Mouse (Mus musculus) CD4-positive, CD25-positive, alpha-beta regulatory T cell, adult 2 months (primary cell): ENCODE measurements at regions not wholly inside any gene's neighbourhood (a gene's known extent, or its start where the extent isn't known, plus 50 kb on each side); places are given as distances from the start of the nearest gene placed in this dataset.
"Not testable (repeated sequence)": the region's sequence is repeated elsewhere in the genome, so short reads cannot be mapped to it uniquely, and the experiment has no call there.

Experiments
- DNase-seq: peaks from one replicate; pipeline ENCODE4 v3.0.0-alpha.2; 2012; ENCODE audit warnings: low read depth, low spot score

GRCm38 (mm10) chr16:58137728-58138279 lies 270.4 kb upstream of the Dcbld2 start:
- no peak for DNase-seq

GRCm38 (mm10) chr16:58146479-58146878 lies 261.8 kb upstream of the Dcbld2 start:
- no peak for DNase-seq

- no peak for DNase-seq
These were observed 252.7 kb upstream of the Dcbld2 start for GRCm38 (mm10) chr16:58155538-58155937.

DNA sequence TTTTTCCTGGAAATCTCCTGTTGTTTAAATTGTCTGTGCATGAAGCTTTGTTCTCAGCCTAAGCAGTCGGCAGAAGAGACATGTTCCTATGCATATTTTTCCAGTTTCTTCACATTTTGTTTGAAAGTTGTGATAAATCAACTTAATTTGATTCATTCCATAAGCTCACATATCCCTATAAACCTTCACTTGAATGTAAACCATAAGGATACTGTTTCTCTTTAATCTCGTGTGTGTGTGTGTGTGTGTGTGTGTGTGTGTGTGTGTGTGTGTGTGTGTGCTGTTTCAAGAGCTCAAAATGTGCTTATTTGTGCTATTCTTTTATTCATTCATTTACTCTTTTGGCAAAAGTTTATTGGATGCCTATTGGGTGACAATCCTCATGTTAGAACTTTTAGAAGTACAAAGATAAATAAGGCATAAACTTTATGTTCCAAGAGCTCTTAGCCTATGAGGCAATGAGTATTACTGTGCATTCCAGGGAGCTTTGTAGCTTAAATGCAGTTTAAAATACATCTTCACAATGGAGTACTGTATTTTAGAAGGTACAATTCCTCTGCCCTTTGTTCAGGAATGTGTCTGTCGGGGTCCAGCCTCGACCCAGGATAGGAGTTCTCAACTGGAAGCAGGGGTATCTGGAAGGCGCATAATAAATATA lies 229.4 kb upstream of the Dcbld2 start:
- DNase-seq: no peak

GRCm38 (mm10) chr16:58179981-58180380 lies 228.3 kb upstream of the Dcbld2 start:
- not testable (repeated sequence) for DNase-seq

GRCm38 (mm10) chr16:58194619-58195497 lies 213.4 kb upstream of the Dcbld2 start:
- no peak for DNase-seq

- DNase-seq: no peak
These were observed 196.4 kb upstream of the Dcbld2 start for GRCm38 (mm10) chr16:58211872-58212271.

DNA sequence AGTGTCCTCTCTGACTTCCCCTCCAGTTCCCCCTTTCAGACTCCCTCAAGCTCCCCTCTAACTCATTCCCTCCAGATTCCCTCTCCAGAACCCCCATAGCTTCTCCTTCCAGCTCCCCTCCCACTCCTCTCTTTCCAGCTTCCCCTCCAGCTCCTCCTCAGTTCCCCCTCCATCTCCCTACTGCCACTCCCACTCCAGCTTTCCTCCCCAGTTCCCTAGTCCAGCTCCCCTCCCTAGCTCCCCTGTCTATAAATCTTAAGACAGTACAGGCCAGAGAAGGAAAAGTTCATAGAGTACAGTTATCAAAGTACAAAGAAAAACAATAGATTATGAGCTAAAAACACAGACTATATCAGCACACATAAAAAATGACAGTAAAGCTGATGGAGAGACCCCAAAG lies 173.6 kb upstream of the Dcbld2 start:
- DNase-seq: no peak

DNA sequence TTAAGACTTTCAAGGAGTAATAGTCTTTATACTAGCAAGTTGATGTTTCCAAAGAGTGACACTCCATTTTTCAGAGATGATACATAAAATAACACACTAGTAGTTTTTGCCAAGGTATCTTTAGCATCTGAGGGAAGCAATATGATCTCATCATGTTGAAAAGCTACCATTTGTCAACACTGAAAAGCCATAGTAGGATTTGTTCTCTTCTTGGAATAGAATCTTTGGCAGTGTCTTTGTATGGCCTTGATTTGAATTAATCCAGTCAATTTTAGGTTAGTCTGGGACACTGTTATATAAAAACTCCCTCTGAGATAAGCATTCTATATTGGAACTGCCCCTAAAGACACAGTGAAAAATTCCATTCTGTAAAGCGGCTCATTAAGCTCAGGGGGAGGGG lies 171.4 kb upstream of the Dcbld2 start:
- DNase-seq: no peak

- no peak for DNase-seq
These were observed 132.0 kb upstream of the Dcbld2 start for GRCm38 (mm10) chr16:58276281-58276680.

DNA sequence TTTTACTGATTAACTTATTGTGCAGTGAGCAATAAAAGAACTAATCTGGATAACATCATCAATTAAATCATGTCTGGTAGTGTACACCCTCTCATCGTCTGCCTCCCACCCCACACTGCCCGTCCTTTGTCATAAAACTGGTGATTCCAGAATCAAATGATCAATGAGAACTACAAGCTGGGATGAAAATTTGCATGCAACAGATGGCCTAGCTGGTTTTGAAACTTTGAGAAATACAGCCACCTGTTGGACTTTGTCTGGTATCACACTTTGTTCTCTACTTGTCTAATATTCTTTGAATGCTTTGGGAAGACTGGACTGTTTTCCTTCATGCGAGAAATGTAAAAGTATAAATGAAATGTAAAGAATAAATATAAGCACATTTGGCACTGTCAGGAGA lies 126.8 kb upstream of the Dcbld2 start:
- no peak for DNase-seq

DNA sequence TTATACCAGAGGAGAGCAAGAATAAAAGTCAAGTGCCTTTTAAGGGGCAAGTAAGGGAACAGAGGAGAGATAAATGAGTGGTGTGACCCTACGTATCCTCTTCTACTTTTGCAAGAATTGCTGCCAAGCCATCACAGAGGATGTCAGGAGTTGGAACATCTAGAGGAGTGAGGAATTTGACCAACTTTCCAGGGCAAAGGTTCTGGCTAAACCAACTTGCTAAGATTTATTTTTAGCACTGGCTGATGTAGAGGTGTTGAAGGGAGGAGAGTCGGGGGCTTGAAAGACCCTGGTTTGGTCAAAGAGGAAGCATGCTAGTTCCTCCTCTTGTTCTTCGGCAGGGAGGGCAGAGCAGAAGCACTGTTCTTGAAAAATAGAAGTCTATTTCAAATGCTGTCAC lies 113.8 kb upstream of the Dcbld2 start:
- DNase-seq: no peak

DNA sequence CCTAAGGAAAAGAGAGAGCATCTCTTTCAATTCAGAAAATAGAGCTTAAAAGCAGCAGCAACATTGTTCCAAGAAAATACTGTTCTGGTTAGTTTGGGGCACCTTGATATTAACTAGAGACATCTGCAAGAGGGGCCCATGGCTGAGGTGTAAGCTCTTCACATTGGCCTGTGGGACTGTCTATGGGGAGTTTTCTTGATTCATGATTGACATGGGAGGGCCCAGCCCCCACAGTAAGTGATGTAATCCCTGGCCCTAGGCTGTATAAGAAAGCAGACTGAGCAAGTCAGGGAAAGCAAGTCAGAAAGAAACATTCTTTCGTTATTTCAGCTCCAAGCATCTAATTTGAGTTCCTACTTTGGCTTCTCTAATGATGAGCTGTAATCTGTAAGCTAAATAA lies 113.1 kb upstream of the Dcbld2 start:
- DNase-seq: no peak

DNA sequence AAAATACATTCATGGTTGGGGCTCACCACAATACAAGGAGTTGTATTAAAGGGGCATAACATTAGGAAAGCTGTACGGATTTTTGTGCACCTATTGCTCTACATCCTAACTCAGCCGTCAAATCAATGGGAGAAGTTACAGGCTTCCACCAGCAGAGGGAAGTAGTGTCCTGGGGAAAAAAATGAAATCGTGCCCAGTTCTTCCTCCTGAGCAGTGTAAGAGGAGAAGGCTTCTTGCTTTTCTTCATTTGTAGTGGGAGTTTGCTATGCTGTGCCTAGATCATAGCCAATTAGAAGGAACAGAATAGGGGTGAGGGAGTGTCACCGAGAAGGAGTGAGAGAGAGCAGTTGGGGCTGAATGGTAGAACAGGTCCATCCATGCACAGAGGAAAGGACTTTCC lies 108.7 kb upstream of the Dcbld2 start:
- peak; percentile 6 for DNase-seq

- DNase-seq: no peak
These were observed 108.1 kb upstream of the Dcbld2 start for GRCm38 (mm10) chr16:58300098-58300497.

DNA sequence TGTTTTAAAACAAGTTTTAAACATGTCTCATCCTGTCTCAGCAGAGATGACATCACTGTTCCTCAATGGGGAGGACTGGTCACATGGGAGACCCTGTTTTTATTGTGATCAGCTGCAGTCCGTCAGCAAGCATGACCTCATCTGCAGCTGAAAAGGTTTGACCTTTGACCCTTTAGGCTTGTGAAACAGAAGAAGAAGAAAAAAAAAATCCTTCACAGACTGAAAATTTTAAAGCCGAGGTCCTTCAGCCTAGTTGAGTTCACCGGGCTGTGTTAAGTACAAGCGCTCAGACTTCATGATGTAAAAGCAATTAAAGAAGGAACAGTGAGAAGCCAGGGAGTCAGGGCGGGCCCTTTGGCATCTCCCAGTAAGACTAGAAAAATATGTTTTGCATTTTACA lies 104.7 kb upstream of the Dcbld2 start:
- no peak for DNase-seq

DNA sequence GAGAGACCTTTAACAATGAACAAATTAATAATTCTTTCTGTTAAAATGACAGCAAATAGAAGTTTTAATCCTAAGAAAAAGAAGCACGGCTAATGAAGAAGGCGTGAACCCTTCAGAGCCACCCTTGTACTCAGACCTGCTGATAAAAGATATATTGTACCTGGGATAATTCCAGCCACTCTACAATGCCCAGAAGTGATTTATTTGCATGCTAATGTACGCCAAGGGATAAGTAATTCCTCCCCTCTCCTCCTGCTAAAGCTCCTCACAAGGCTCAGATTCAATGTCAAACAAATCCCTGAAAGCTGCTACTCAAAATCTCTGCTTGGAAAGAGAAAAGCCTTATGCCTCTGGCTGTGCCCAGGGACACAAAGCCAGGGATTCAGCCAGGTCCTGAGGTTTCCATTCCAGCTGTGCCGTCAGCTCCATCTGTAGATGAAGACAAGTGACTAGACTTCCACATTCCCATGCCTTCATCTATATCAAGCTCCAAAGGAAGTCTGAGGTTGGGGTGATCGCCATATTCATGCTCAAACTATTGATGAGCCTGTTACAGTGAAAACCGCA lies 91.3 kb upstream of the Dcbld2 start:
- DNase-seq: no peak

GRCm38 (mm10) chr16:58331087-58331486 lies 77.2 kb upstream of the Dcbld2 start:
- DNase-seq: no peak

DNA sequence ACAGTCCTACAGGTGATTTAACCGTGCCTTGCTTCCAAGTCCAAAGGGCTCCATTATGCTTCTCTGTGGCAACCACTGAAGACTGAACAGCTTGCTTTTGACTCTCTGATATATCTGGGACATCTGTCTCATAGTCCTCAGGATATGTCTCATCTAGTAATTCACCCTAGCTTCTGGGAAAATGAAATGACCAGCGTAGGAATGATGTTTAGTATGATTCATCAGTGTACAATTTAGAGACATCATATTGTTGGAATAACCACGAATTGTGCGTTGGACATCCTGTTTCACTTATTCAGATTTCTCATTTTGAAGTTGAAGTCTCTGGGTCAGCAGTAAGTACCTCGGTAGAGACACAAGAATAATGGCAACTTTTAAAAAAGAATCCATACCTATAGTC lies 64.3 kb upstream of the Dcbld2 start:
- DNase-seq: no peak

DNA sequence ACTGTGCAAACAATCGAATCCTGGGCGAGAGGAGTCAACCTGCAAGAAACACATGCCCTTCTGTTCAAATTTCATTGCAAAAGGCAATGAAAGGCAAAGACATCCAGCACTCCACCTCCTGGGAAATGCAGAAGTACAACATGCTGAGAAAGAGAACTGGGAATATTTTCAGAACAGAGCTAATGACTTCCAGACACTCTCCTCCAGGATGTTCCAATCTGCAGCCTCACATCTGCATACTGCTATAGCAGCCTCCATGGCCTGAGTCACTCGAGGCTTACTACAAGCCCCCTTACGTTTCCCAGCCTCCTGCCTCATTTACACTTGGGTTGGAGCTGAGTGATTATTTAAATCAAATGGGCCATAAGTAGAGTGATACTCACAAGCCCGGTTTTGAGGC lies 58.9 kb upstream of the Dcbld2 start:
- no peak for DNase-seq

- DNase-seq: no peak
These were observed 58.4 kb upstream of the Dcbld2 start for GRCm38 (mm10) chr16:58349802-58350201.

- no peak for DNase-seq
These were observed 56.1 kb upstream of the Dcbld2 start for GRCm38 (mm10) chr16:58352156-58352555.

GRCm38 (mm10) chr16:58354551-58354950 lies 53.7 kb upstream of the Dcbld2 start:
- DNase-seq: no peak
